Mouse (Mus musculus) liver, embryonic 13.5 days (tissue): ENCODE results near the gene Hyal1. TPM values are rescaled to one million over a fixed set of nuclear protein-coding genes. Genes with fewer than 3 reads are reported as not detected.
A peak's percentile ranks its signal among the peaks of the same experiment; 100 is the strongest.

Experiments
- ATAC-seq: fragments of 200-750 bp; cut with Nextera tagmentation; 2 replicates; pipeline ENCODE4 v1.8.0; 2017; ENCODE audit warnings: low read depth, mild to moderate bottlenecking, moderate number of reproducible peaks, moderate library complexity
- DNase-seq: peaks from one replicate; pipeline ENCODE4 v3.0.0; 2022
- H3K27ac ChIP-seq: fragments of 300-500 bp; sonication (generic); 2 replicates; pipeline ENCODE4 v1.5.1; 2015; ENCODE audit warnings: moderate library complexity, mild to moderate bottlenecking, inconsistent platforms
- H3K27me3 ChIP-seq: fragments of 300-500 bp; sonication (generic); 2 replicates; pipeline ENCODE4 v1.6.1; 2015; ENCODE audit warnings: mild to moderate bottlenecking, inconsistent platforms
- H3K36me3 ChIP-seq: fragments of 300-500 bp; sonication (generic); 2 replicates; pipeline ENCODE4 v1.6.1; 2015; ENCODE audit warnings: mild to moderate bottlenecking, inconsistent platforms
- H3K4me1 ChIP-seq: fragments of 300-500 bp; sonication (generic); replicated peaks from 2 replicates; pipeline ENCODE4 v1.6.1; 2015; ENCODE audit warnings: inconsistent platforms
- H3K4me2 ChIP-seq: fragments of 300-500 bp; sonication (generic); 2 replicates; pipeline ENCODE4 v1.6.1; 2015; ENCODE audit warnings: inconsistent platforms, mild to moderate bottlenecking, moderate library complexity
- H3K4me3 ChIP-seq: fragments of 300-500 bp; sonication (generic); replicated peaks from 2 replicates; pipeline ENCODE4 v1.5.1; 2015; ENCODE audit warnings: mild to moderate bottlenecking, inconsistent platforms
- H3K9ac ChIP-seq: fragments of 300-500 bp; sonication (generic); 2 replicates; pipeline ENCODE4 v1.6.1; 2015; ENCODE audit warnings: mild to moderate bottlenecking, inconsistent platforms
- H3K9me3 ChIP-seq: fragments of 300-500 bp; sonication (generic); replicated peaks from 2 replicates; pipeline ENCODE4 v1.6.1; 2016; ENCODE audit warnings: inconsistent platforms
- WGBS: fragments of 180-500 bp; shearing (Covaris S2); methylation state at CpG from one replicate; pipeline ENCODE4 v1.1.7; 2015; ENCODE audit not compliant: insufficient replicate concordance; 5-methylcytosine and 5-hydroxymethylcytosine counted together
- polyA plus RNA-seq: library from polyadenylated mRNA; unstranded; fragments of >200 nt; fragmentation: Nextera tagmentation; extraction: Ambion mirVana; gene quantifications from 2 replicates; pipeline ENCODE4 v1.2.1, GENCODE M21; 2015

The Hyal1 gene
- polyA plus RNA-seq, 1 experiment from 2014 or later = 2.6 TPM

DNA sequence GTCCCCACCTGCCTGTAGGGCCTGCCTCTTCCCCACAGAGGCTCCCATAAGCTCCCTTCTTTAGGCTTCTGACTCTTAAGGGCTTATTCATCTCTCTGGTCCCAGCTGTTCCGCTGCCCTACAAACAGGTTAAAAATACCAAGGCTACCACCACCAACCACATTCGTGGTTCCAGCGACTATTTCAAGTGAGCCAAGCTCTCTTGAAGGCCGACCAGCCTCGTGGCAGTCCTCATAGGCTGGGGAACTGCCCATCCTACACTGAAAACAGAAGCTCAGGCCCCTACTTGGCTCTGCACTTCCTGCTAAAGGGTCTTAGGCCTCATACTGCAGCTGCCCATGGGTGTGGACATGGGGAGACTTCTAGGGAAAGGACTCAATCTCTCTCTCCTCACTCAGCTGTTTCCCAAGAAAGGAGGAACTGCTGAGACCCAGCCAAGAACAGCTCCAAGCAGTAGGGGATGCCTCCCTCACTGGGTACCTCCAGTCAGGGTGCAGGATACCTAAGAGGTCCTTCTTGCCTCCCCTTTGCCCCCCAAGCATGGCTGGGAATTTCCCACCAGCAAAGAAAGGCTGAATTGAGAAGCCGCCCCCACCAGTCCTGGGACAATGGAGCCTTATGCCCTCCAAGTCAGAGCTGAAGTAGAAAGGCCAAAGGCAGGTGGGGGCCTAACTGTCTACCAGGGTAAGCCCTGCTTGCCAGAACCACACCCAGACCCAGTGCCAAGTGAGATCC, 34.9 kb downstream of the Hyal1 start:
- H3K4me1 ChIP-seq = peaks cover 59% of the 10 kb centered on the region
- peak overlapping the region; percentile 80 for H3K9ac ChIP-seq
- peak overlapping the region; percentile 61; the same call in 1 of the 2 replicates for H3K4me3 ChIP-seq
- peaks cover 29% of the 10 kb centered on the region for H3K36me3 ChIP-seq
- ATAC-seq (no peak), DNase-seq (no peak)
- H3K9me3 ChIP-seq = no peaks in the 10 kb centered on the region
- 0 out of 2 replicates have a peak, but pooled peaks cover 4% of the 10 kb centered on the region for H3K27me3 ChIP-seq
- H3K4me2 ChIP-seq = peak overlapping the region; percentile 87
- WGBS = 39% methylated on average over 6 of the region's 6 CpGs
- peak overlapping the region; percentile 75 for H3K27ac ChIP-seq

DNA sequence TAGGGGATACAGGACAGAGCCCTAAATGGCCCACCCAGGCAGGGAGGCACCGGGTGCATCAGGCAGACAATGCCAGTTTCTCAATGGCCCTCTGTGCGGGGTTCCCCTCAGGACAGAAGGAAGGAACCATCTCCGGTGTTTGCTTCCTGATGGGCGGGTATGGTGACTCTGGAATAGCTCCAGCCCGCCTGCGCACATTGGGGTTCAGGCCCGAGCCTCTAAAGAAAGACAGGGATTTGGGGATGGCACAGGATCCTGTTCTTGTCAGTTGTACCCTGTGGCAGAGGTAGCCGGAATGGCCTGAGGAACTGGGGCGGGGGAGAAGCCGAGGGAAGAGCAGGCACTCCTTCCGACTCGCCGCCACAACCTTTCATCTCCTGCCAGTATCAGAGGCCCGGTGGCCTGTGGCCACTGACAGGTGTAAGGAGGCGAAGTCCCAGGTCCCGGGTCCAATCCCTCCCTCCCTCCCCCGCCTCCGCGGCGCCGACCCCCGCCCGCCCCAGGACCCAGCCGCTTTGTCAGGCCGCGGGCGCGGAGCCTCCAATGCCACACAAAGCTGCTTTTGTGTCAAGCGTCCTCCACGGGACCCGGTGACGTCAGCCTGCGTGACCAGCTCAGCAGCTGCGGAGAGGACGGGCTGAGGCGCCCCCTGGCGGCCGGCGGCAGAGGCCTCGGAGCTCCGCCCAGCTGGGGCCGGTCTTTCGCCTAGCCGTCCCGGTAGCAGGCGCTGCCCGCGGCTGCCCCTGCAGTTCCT, 35.6 kb downstream of the Hyal1 start:
- H3K4me3 ChIP-seq = peak overlapping the region; percentile 61
- H3K27ac ChIP-seq = peak overlapping the region; percentile 75
- H3K9ac ChIP-seq = peak overlapping the region; percentile 80
- H3K36me3 ChIP-seq = peaks cover 37% of the 10 kb centered on the region
- peak overlapping the region; percentile 87 for H3K4me2 ChIP-seq
- DNase-seq (peak; percentile 98), ATAC-seq (peak; percentile 92)
- H3K9me3 ChIP-seq = no peaks in the 10 kb centered on the region
- H3K27me3 ChIP-seq = no peaks in the 10 kb centered on the region
- 6% methylated on average over 47 of the region's 48 CpGs for WGBS
- peaks cover 52% of the 10 kb centered on the region for H3K4me1 ChIP-seq

DNA sequence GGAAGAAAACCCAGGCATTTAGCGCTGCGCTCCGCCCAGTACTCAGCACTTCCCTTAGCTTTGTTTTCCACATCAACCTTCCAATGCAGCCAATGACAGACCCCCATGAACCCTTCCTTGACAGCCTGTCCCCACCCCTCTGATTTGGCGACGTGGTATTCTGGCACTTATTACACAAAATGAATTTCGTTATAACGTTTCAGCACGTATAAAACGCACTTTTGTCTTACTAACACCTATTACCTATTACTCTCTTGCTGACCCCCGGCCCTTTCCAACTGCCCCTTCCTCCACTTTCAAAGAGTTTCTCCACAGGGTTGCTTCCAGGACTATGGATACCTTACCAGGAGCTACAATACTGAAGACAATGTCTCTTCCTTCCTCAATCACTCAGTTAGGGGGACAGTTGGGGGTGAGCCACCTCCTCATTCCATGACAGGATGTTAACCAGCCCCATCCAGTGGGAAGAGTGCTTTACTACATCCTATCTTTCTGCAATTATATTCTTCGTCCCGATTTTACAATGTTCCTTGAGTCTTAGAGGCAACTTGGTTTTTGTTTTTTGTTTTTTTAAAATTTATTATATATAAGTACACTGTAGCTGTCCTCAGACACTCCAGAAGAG, 36.3 kb downstream of the Hyal1 start:
- Histone ChIP-seq H3K9me3 (no peaks in the 10 kb centered on the region), H3K27ac (peak overlapping the region; percentile 71), H3K4me3 (peak overlapping the region; percentile 61), H3K4me1 (peaks cover 47% of the 10 kb centered on the region), H3K27me3 (no peaks in the 10 kb centered on the region), H3K4me2 (peak overlapping the region; percentile 87), H3K9ac (peak overlapping the region; percentile 67), H3K36me3 (peaks cover 42% of the 10 kb centered on the region)
- 9% methylated on average over 12 of the region's 12 CpGs for WGBS
- DNase-seq = no peak
- ATAC-seq = 0 out of 2 replicates have a peak, but pooled peaks have one; percentile 2

- ATAC-seq = no peak
- Histone ChIP-seq H3K4me3 (no peak overlapping the region), H3K9ac (no peak overlapping the region), H3K9me3 (no peaks in the 10 kb centered on the region), H3K4me1 (peaks cover 54% of the 10 kb centered on the region), H3K4me2 (no peak overlapping the region), H3K27ac (no peak overlapping the region), H3K27me3 (no peaks in the 10 kb centered on the region), H3K36me3 (peaks cover 62% of the 10 kb centered on the region)
- 88% methylated on average over 4 of the region's 4 CpGs for WGBS
- DNase-seq = no peak
These were observed 38.3 kb downstream of the Hyal1 start for GRCm38 (mm10) chr9:107615035-107615434.

DNA sequence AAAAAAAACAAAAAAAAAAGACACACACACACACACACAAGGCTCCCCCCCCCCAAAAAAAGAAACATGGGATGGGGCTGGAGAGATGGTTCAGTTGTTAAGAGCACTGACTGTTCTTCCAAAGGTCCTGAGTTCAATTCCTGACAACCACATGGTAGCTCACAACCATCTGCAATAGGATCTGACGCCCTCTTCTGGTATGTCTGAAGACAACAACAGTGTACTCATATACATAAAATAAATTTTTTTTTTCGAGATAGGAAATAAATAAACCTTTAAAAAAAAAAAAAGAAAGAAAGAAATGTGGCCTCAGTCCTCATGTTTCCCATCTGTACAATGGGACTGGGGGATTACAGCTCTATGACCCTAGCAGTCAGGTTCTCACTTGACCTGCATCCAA, 40.7 kb downstream of the Hyal1 start:
- Histone ChIP-seq H3K4me1 (peaks cover 40% of the 10 kb centered on the region), H3K27ac (no peak overlapping the region), H3K4me3 (no peak overlapping the region), H3K36me3 (peaks cover 77% of the 10 kb centered on the region), H3K27me3 (no peaks in the 10 kb centered on the region), H3K9ac (no peak overlapping the region), H3K9me3 (no peaks in the 10 kb centered on the region), H3K4me2 (no peak overlapping the region)
- ATAC-seq = no peak
- no peak for DNase-seq
- WGBS = 61% methylated on average over 2 of the region's 2 CpGs

GRCm38 (mm10) chr9:107618098-107618497, 41.4 kb downstream of the Hyal1 start:
- 87% methylated on average over 6 of the region's 6 CpGs for whole genome bisulfite sequencing
- Histone ChIP-seq H3K27ac (peak overlapping the region; percentile 78), H3K9ac (no peak overlapping the region), H3K4me3 (no peak overlapping the region), H3K4me1 (peaks cover 37% of the 10 kb centered on the region), H3K27me3 (no peaks in the 10 kb centered on the region), H3K9me3 (no peaks in the 10 kb centered on the region), H3K36me3 (peaks cover 82% of the 10 kb centered on the region), H3K4me2 (no peak overlapping the region)
- DNase-seq = no peak
- ATAC-seq = no peak

DNA sequence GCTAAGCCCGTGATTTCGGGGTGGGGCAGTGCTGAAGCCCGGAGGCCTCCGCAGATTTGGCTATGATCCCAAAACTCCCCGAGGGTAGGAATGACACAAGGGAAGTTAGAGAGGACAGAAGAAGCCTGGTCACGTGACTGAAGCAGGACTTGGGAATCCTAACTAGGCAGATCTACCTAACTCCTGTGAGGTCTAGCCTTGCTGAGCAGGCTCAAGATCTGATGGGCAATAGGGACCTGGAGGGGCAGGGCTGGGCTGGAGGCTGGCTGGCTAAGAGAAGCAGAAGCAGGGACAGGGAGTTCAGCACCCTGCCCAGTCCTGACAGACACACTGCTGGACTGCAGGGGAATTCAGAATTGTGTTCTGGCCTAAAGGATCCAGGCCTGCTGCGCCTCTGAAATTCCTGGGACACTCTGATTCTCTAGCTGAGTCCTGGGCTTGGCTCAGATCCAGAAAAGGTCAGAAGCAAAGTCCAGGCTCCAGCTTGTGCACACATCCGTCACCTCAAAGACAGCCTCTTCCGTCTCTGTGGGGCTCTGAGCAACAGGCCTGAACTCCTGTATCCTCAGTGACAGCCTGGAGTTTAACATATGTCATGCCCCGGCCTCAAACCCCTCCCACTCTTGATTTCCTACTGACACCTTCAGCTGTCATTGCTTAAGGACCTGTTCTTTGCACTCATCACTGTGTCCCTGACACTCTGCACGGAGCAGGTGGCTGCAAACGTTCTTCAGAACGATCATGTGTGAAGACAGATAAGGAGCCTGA, 42.2 kb downstream of the Hyal1 start:
- peak; percentile 54 for ATAC-seq
- Histone ChIP-seq H3K9me3 (no peaks in the 10 kb centered on the region), H3K4me1 (peaks cover 36% of the 10 kb centered on the region), H3K9ac (peak overlapping the region; percentile 41; the same call in 1 of the 2 replicates), H3K4me2 (0 out of 2 replicates have a peak overlapping the region, but pooled peaks have one; percentile 1), H3K27me3 (no peaks in the 10 kb centered on the region), H3K4me3 (no peak overlapping the region), H3K36me3 (peaks cover 87% of the 10 kb centered on the region), H3K27ac (peak overlapping the region; percentile 78)
- no peak for DNase-seq
- WGBS = 55% methylated on average over 13 of the region's 13 CpGs

DNA sequence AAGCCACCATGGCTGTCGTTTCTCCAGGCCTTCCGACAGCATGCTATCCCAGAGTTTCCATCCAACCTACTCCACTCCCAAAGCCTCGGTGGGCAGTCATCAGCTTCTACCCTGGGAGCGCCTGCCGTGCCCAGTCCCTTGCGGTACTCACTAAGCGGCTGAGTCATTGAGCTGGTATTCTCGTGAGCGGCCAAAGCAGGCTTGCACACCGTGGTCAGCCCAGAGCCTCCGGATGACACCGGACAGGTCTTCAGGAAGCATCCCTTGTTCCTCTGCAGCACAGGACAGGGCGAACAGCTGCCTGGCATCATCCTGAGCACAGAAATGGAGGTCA, 42.8 kb downstream of the Hyal1 start:
- DNase-seq = no peak
- H3K9me3 ChIP-seq = no peaks in the 10 kb centered on the region
- H3K27ac ChIP-seq = peak overlapping the region; percentile 78
- H3K4me3 ChIP-seq = no peak overlapping the region
- ATAC-seq = peak; percentile 16
- H3K36me3 ChIP-seq = peaks cover 86% of the 10 kb centered on the region
- 71% methylated on average over 13 of the region's 13 CpGs for WGBS
- no peak overlapping the region for H3K4me2 ChIP-seq
- no peak overlapping the region for H3K9ac ChIP-seq
- peaks cover 41% of the 10 kb centered on the region for H3K4me1 ChIP-seq
- H3K27me3 ChIP-seq = no peaks in the 10 kb centered on the region

- peaks cover 56% of the 10 kb centered on the region for H3K4me1 ChIP-seq
- no peak overlapping the region for H3K27ac ChIP-seq
- H3K4me3 ChIP-seq = no peak overlapping the region
- ATAC-seq = no peak
- H3K27me3 ChIP-seq = no peaks in the 10 kb centered on the region
- no peak overlapping the region for H3K9ac ChIP-seq
- H3K36me3 ChIP-seq = peaks cover 84% of the 10 kb centered on the region
- DNase-seq = no peak
- H3K9me3 ChIP-seq = no peaks in the 10 kb centered on the region
- no peak overlapping the region for H3K4me2 ChIP-seq
These were observed 44.2 kb downstream of the Hyal1 start for GRCm38 (mm10) chr9:107620954-107621353.

- no peak for DNase-seq
- 47% methylated on average over 5 of the region's 5 CpGs for whole genome bisulfite sequencing
- peaks cover 74% of the 10 kb centered on the region for H3K4me1 ChIP-seq
- no peak overlapping the region for H3K4me2 ChIP-seq
- no peaks in the 10 kb centered on the region for H3K27me3 ChIP-seq
- peaks cover 65% of the 10 kb centered on the region for H3K36me3 ChIP-seq
- no peak for ATAC-seq
- H3K27ac ChIP-seq = 0 out of 2 replicates have a peak overlapping the region, but pooled peaks have one; percentile 31
- H3K9me3 ChIP-seq = no peaks in the 10 kb centered on the region
- peak overlapping the region; percentile 7; the same call in 1 of the 2 replicates for H3K9ac ChIP-seq
- no peak overlapping the region for H3K4me3 ChIP-seq
These were observed 47.8 kb downstream of the Hyal1 start for GRCm38 (mm10) chr9:107624539-107624938.

GRCm38 (mm10) chr9:107624951-107625350, 48.2 kb downstream of the Hyal1 start:
- Histone ChIP-seq H3K9ac (peak overlapping the region; percentile 7; the same call in 1 of the 2 replicates), H3K4me3 (no peak overlapping the region), H3K4me2 (no peak overlapping the region), H3K9me3 (no peaks in the 10 kb centered on the region), H3K36me3 (peaks cover 64% of the 10 kb centered on the region), H3K4me1 (peaks cover 74% of the 10 kb centered on the region), H3K27me3 (no peaks in the 10 kb centered on the region), H3K27ac (0 out of 2 replicates have a peak overlapping the region, but pooled peaks have one; percentile 31)
- no peak for DNase-seq
- 76% methylated on average over 3 of the region's 3 CpGs for WGBS
- ATAC-seq = no peak
